Mouse (Mus musculus) lung, postnatal 0 days (tissue): ENCODE results near the gene Plekha4.

ENCODE experiments used
- CTCF ChIP-seq: IDR thresholded peaks from 2 replicates; pipeline ENCODE4 v1.5.1; 2016; ENCODE audit warnings: antibody characterized with exemption, mild to moderate bottlenecking
- EP300 ChIP-seq: IDR thresholded peaks from 2 replicates; pipeline ENCODE4 v1.6.1; 2016; ENCODE audit warnings: antibody characterized with exemption, mild to moderate bottlenecking, control low read depth

DNA sequence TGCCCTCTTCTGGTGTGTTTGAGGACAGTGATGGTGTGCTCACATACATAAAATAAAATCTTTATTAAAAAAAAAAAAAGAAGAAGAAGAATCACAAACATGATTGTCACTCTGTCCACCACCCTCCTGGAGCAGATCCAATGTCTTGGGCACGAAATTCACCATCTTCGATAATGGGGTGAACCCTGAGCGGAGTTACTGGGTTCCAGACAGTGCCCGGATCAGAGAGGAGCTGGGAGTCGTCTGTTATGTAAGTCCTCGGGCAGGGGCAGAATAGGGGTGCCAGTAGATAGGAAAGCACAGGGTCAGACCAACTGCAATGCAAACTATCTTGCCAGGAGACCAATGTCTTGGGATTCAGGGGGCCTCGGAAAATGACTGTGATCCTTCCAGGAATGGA is 5.5 kb upstream of the Plekha4 start:
- no peak for TF ChIP-seq EP300
- no peak for TF ChIP-seq CTCF
